8 mouse cellular contexts compared by ENCODE assay signal in the genomic region with DNA sequence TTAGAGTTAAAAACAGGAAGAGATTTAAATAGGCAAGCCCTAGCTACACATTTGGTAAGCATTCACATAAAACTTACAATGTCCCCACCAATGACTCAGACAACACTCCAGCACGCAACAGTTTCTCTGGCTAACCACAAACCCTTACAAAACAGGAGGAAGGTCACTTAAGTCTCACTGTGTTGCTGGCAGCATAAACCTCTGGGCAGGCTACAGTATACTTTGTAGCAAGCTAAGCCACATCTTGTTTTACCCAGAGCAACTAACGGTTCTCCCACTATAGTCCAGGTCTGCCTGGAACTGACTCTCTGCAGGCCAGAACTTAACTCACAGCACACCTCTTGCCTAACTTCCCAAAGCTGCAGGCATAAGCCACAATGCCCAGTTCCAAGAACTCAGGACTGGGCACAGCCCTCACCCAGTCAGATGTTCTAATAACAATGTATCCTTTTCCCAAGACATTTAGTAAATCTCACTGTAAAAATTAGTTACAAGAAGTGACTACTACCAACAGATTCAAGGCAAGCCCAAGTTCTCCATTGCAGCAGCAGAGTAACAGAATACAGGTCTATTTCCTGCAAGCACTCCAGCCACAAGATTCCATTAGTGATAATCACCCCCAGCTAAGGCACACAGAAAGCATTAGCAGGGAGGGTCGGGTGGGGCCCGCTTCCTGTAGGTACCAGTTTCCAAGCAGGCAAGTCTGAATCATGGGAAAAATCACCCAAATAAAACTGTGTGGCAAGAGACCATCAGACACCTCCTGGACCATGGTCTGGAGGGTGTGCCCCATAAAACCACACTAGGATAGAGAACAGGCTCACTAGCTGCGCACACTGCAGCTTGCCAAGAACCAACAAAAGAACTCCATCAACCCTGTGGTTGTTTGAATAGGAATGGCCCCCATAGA. TPM values are rescaled to one million over a fixed set of nuclear protein-coding genes. Genes with fewer than 3 reads are reported as not detected.
DNase-seq lines count a peak whose midpoint lies in the region; ATAC-seq and TF ChIP-seq lines count a peak whose summit lies in the region.
"Had no signal": no experiment of that assay in that cellular context is flagged by ENCODE, and none has a peak within 500 bp of the region (broad histone marks: within the 10 kb centered on the region; RNA-seq: fewer than 3 reads in every experiment).

No protein-coding gene starts in this region.

- H3K4me1 ChIP-seq in liver, adult 2 months (ENCODE audit: control insufficient read depth, insufficient read depth, low read length): peaks cover 12% of the 10 kb centered on the region
- H3K4me1 ChIP-seq in intestine, embryonic 15.5 days (replicated peaks): peaks cover 50% of the 10 kb centered on the region

- DNase-seq in liver, adult 2 months (ENCODE audit: extremely low read depth, low read depth, low spot score): peak; percentile 26
- DNase-seq in liver: no peak
- peak; percentile 31 for DNase-seq in T-cell, adult 2 months (ENCODE audit: low spot score)
- DNase-seq in right cerebral cortex, adult 18-20 months: no peak
- DNase-seq in thymus, postnatal 0 days (ENCODE audit: low spot score): no peak
- DNase-seq: heart, postnatal 36 days had no signal

- no peak overlapping the region for H3ac ChIP-seq in myocyte (ENCODE audit: control insufficient read depth, insufficient read length)

- H3K79me2 ChIP-seq in liver, adult 2 months (ENCODE audit: control insufficient read depth, insufficient read depth, low read length): peaks cover 67% of the 10 kb centered on the region
- peaks cover 90% of the 10 kb centered on the region for H3K79me2 ChIP-seq in myocyte (ENCODE audit: control insufficient read depth, insufficient read depth)

- no peak overlapping the region for H3K4me2 ChIP-seq in intestine, embryonic 15.5 days (replicated peaks)
- H3K4me2 ChIP-seq in myocyte (ENCODE audit: low read depth): peak overlapping the region; percentile 61

- 66% methylated on average over 5 of the region's 5 CpGs for WGBS in liver, adult 2 months
- WGBS in intestine, embryonic 15.5 days: 74% methylated on average over 5 of the region's 5 CpGs

- H3K27me3 ChIP-seq in liver, adult 2 months (ENCODE audit: control insufficient read depth, insufficient read depth, low read length): no peaks in the 10 kb centered on the region
- no peaks in the 10 kb centered on the region for H3K27me3 ChIP-seq in intestine, embryonic 15.5 days (replicated peaks)
- no peaks in the 10 kb centered on the region for H3K27me3 ChIP-seq in myocyte (ENCODE audit: control insufficient read depth, insufficient read depth, insufficient read length)

- no peak overlapping the region for H3K27ac ChIP-seq in liver, adult 2 months (replicated peaks; ENCODE audit: insufficient read depth, low read depth, low read length)
- H3K27ac ChIP-seq in intestine, embryonic 15.5 days: peak overlapping the region; percentile 0; the same call in 1 of the 2 replicates

- TF ChIP-seq CTCF in liver, adult 2 months (IDR thresholded peaks at IDR 0.05; ENCODE audit: low read depth, low read length): no peak

- no peak for TF ChIP-seq POLR2A in liver, adult 2 months (IDR thresholded peaks at IDR 0.05; ENCODE audit: extremely low read depth, insufficient read depth, low read length)
- TF ChIP-seq POLR2A in myocyte (IDR thresholded peaks at IDR 0.05; ENCODE audit: insufficient read length, low read depth): no peak

- no peak overlapping the region for H3K9ac ChIP-seq in liver, adult 2 months (ENCODE audit: low read depth, low read length)
- no peak overlapping the region for H3K9ac ChIP-seq in intestine, embryonic 15.5 days

- H3K36me3 ChIP-seq in liver, adult 2 months (ENCODE audit: control insufficient read depth, insufficient read depth, low read length): no peaks in the 10 kb centered on the region
- H3K36me3 ChIP-seq in intestine, embryonic 15.5 days: no peaks in the 10 kb centered on the region
- H3K36me3 ChIP-seq in myocyte (ENCODE audit: control insufficient read depth, insufficient read depth): peaks cover 7% of the 10 kb centered on the region

- H3K4me3 ChIP-seq in liver, adult 2 months (ENCODE audit: insufficient read depth, low read depth, low read length): no peak overlapping the region
- no peak overlapping the region for H3K4me3 ChIP-seq in intestine, embryonic 15.5 days (replicated peaks)
- H3K4me3 ChIP-seq in myocyte: no peak overlapping the region

- no peak for ATAC-seq in intestine, embryonic 15.5 days

- no peaks in the 10 kb centered on the region for H3K9me3 ChIP-seq in intestine, embryonic 15.5 days

TF ChIP-seq in myocyte, 11 proteins besides CTCF, POLR2A, EP300 and RAD21:
- TF ChIP-seq MYOG (IDR thresholded peaks at IDR 0.05; ENCODE audit: control insufficient read depth in 1 of 3, insufficient read depth in 1 of 3, insufficient read length in 2 of 3, low read depth in 2 of 3) (no peak), POLR2AphosphoS2 (IDR thresholded peaks at IDR 0.05; ENCODE audit: insufficient read length, low read depth) (no peak), SRF (IDR thresholded peaks at IDR 0.05; ENCODE audit: control insufficient read depth, insufficient read length, low read depth) (no peak), E2F4 (IDR thresholded peaks at IDR 0.05; ENCODE audit: insufficient read depth) (no peak), MAX (IDR thresholded peaks at IDR 0.05; ENCODE audit: low read depth) (no peak)

RNA-seq across cellular contexts. Expression of gene Stk24, which starts 7.6 kb away (rescaled TPM):
- total RNA-seq in liver, adult 2 months (2014; rRNA removed): 10.1 and 12.6 TPM in 2 replicates
- polyA plus RNA-seq in liver, adult 2 months (2012; rRNA removed): 8.6 and 9.3 TPM in 2 replicates
- 41.3 and 43.7 TPM in 2 replicates for polyA plus RNA-seq in intestine, embryonic 15.5 days (2015; fragmentation: Nextera tagmentation; extraction: Ambion mirVana)
- 26.9 TPM for polyA plus RNA-seq in myocyte (2012; fragmentation: generic; extraction: Trizol)
- polyA plus RNA-seq in thymus, postnatal 0 days (2015; fragmentation: Nextera tagmentation; extraction: Ambion mirVana): 54.1 and 57.7 TPM in 2 replicates

Comparison
In these comparisons a context has a peak if more than half of its experiments do, and no peak if none do; other contexts are left out.
1. DNase-seq: peak in liver, adult 2 months (single experiment) and T-cell, adult 2 months (single experiment); none in liver (single experiment), right cerebral cortex, adult 18-20 months (single experiment) and thymus, postnatal 0 days (single experiment).